Mouse (Mus musculus) hindbrain, postnatal 0 days (tissue): ENCODE measurements around the gene Ccnt1. TPM values are rescaled to one million over a fixed set of nuclear protein-coding genes. Genes with fewer than 3 reads are reported as not detected.
"Not testable (repeated sequence)": the region's sequence is repeated elsewhere in the genome, so short reads cannot be mapped to it uniquely, and the experiment has no call there.

Experiments used
- ATAC-seq: fragments of 200-750 bp; cut with Nextera tagmentation; 2 replicates; pipeline ENCODE4 v1.8.0; 2017; ENCODE audit warnings: mild to moderate bottlenecking, moderate TSS enrichment, moderate library complexity
- DNase-seq: peaks from one replicate; pipeline ENCODE4 v3.0.0-alpha.2; 2015; ENCODE audit warnings: low spot score
- H3K27ac ChIP-seq: fragments of 300-500 bp; sonication (generic); 2 replicates; pipeline ENCODE4 v1.5.1; 2014; ENCODE audit warnings: mild to moderate bottlenecking
- H3K27me3 ChIP-seq: fragments of 300-500 bp; sonication (generic); 2 replicates; pipeline ENCODE4 v1.6.1; 2014; ENCODE audit warnings: low read length, mixed read lengths; ENCODE audit not compliant: insufficient read depth
- H3K36me3 ChIP-seq: fragments of 300-500 bp; sonication (generic); 2 replicates; pipeline ENCODE4 v1.6.1; 2014; ENCODE audit warnings: low read length, mixed read lengths; ENCODE audit not compliant: insufficient read depth
- H3K4me1 ChIP-seq: fragments of 300-500 bp; sonication (generic); 2 replicates; pipeline ENCODE4 v1.6.1; 2014; ENCODE audit warnings: antibody characterized with exemption, low read length, mixed read lengths; ENCODE audit not compliant: insufficient read depth
- H3K4me2 ChIP-seq: fragments of 300-500 bp; sonication (generic); 2 replicates; pipeline ENCODE4 v1.6.1; 2014; ENCODE audit warnings: low read depth, mild to moderate bottlenecking, low read length, moderate library complexity, mixed read lengths
- H3K4me3 ChIP-seq: fragments of 300-500 bp; sonication (generic); 2 replicates; pipeline ENCODE4 v1.5.1; 2014; ENCODE audit warnings: low read length
- H3K9ac ChIP-seq: fragments of 300-500 bp; sonication (generic); replicated peaks from 2 replicates; pipeline ENCODE4 v1.6.1; 2014; ENCODE audit warnings: mild to moderate bottlenecking, low read length, moderate library complexity, mixed read lengths
- H3K9me3 ChIP-seq: fragments of 300-500 bp; sonication (generic); 2 replicates; pipeline ENCODE4 v1.6.1; 2016; ENCODE audit warnings: low read length, mixed read lengths
- CTCF ChIP-seq: IDR thresholded peaks from 2 replicates; pipeline ENCODE4 v1.5.1; 2016; ENCODE audit warnings: antibody characterized with exemption, control low read depth, low read depth
- WGBS: fragments of 180-500 bp; shearing (Covaris S2); extraction: QIAGEN DNeasy Blood & Tissue Kit; methylation state at CpG from one replicate; pipeline ENCODE4 v1.1.7; 2014; 5-methylcytosine and 5-hydroxymethylcytosine counted together
- polyA plus RNA-seq: library from polyadenylated mRNA; unstranded; fragments of >200 nt; fragmentation: Nextera tagmentation; extraction: Ambion mirVana; gene quantifications from 2 replicates; pipeline ENCODE4 v1.2.1, GENCODE M21; 2015
- total RNA-seq: library from RNA; depleted of rRNA; stranded (reverse); fragments of >200 nt; gene quantifications from 2 replicates; pipeline ENCODE4 v1.2.3, GENCODE M21; 2014

Ccnt1 gene
- total and polyA plus RNA-seq, 2 experiments from 2014 or later, result 42.4 to 42.7 TPM

- peaks cover 41% of the 10 kb centered on the region; the same call in 1 of the 2 replicates for H3K36me3 ChIP-seq
- H3K27me3 ChIP-seq, result no peaks in the 10 kb centered on the region
- no peak for ATAC-seq
- H3K27ac ChIP-seq, result no peak overlapping the region
- H3K4me2 ChIP-seq, result no peak overlapping the region
- H3K4me1 ChIP-seq, result no peaks in the 10 kb centered on the region
- no peak overlapping the region for H3K9ac ChIP-seq
- 91% methylated on average over 3 of the region's 3 CpGs for WGBS
- H3K4me3 ChIP-seq, result no peak overlapping the region
- no peaks in the 10 kb centered on the region for H3K9me3 ChIP-seq
- no peak for TF ChIP-seq CTCF
- no peak for DNase-seq
Observed at GRCm38 (mm10) chr15:98521245-98521644, 49.5 kb downstream of the Ccnt1 start.

DNA sequence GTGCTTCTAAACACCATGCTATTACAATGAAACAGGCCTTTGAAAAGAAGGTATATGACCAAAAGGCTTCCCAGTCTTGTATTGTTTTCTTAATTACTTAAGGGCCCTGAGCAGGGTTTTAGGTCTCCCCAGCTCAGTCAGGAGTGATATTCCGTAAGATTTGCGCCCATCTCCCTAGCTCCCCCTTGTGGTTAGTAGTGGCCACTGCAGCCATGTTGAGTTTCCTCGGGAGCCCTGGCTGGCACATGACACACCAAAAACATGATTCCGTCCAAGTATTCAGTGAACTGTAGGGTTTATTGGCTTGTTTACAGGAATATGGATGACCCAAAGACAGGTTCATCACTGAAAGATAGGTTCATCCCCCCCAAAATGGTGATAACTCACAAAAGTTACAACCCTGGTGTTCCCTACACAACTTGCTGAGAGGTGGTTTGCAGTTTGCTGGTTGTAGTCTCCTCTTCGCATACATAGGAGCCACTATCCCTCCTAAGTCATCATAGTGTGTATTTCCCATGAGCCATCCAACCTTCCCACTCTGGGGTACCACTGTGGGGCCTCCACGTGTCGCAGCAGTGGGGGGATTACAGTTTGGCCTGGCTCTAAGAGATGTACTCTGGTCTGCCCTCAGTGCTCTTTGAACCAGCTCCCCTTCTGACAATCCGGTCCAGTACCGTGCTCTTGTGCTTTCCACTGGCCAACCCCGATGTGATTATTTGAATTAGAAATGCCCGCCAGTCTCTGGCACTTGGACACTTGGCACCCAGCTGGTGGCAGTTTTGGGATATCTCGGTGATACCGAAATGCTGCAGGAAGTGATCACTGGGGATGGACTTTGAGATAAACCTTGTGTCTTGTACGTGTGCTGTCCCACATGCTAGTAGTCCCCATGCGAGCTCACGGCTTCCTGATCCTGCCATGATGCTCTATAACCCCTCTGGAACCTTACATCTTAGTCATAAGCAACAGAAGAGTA, 53.1 kb downstream of the Ccnt1 start:
- H3K27ac ChIP-seq, result no peak overlapping the region
- 61% methylated on average over 16 of the region's 16 CpGs for WGBS
- no peaks in the 10 kb centered on the region for H3K9me3 ChIP-seq
- H3K27me3 ChIP-seq, result no peaks in the 10 kb centered on the region
- H3K36me3 ChIP-seq, result peaks cover 25% of the 10 kb centered on the region; the same call in 1 of the 2 replicates
- no peak overlapping the region for H3K4me3 ChIP-seq
- no peak overlapping the region for H3K4me2 ChIP-seq
- ATAC-seq, result no peak
- no peak overlapping the region for H3K9ac ChIP-seq
- DNase-seq, result peak; percentile 56
- TF ChIP-seq CTCF, result peak; percentile 93
- H3K4me1 ChIP-seq, result no peaks in the 10 kb centered on the region

DNA sequence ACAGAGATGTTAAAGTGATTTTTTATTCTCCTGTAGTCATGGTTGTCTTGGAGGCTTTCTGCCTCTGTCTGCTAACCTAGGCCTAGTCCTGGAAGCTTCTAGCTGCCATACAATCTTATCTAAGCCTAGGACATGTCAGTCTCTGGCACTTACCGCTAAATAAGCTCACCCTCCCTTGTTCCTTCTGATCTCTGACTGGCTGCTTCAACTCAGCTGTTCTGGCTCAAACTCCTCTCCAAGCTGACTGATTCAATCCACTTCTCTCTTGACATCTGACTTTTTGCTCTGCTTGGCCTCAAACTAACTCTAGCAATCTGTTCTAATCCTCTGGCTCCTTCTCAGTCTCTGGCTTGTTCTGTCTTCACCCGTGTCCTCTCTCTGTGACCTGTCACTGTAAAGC, 55.9 kb downstream of the Ccnt1 start:
- not testable (repeated sequence) for H3K27me3 ChIP-seq, H3K27ac ChIP-seq, H3K9me3 ChIP-seq, H3K4me1 ChIP-seq, H3K36me3 ChIP-seq, DNase-seq, H3K4me3 ChIP-seq, H3K9ac ChIP-seq, ATAC-seq, H3K4me2 ChIP-seq
- 87% methylated on average over 2 of the region's 2 CpGs for WGBS

GRCm38 (mm10) chr15:98514146-98514545, 56.6 kb downstream of the Ccnt1 start:
- Histone ChIP-seq H3K9ac (no peak overlapping the region), H3K4me2 (no peak overlapping the region), H3K36me3 (peaks cover 5% of the 10 kb centered on the region; the same call in 1 of the 2 replicates), H3K4me1 (no peaks in the 10 kb centered on the region), H3K27ac (no peak overlapping the region), H3K27me3 (no peaks in the 10 kb centered on the region), H3K9me3 (no peaks in the 10 kb centered on the region), H3K4me3 (no peak overlapping the region)
- DNase-seq, result no peak
- TF ChIP-seq CTCF, result no peak
- no peak for ATAC-seq
- 90% methylated on average over 8 of the region's 8 CpGs for WGBS

DNA sequence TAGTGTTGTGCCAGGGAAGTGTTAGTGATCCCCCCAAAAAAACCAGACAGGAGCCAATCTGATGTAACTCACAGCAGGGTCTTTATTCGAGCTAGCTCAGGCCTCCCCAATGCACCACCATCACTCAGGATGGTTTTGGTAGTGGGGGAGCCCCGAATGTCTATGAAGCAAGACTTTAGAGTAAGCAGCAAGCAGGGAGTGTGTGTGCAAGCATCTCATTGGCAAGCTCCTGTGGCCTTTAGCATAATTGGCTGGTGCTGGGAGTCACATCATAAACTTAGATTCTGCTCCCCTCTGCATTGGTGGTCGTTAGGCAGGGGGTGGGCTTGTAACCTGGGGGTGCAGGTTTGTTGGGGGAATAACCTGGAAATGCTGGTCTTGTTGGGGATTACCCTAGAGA, 57.0 kb downstream of the Ccnt1 start:
- H3K9me3 ChIP-seq, H3K4me2 ChIP-seq, H3K27ac ChIP-seq, H3K27me3 ChIP-seq, DNase-seq, H3K9ac ChIP-seq, H3K4me1 ChIP-seq, ATAC-seq, H3K36me3 ChIP-seq, H3K4me3 ChIP-seq: not testable (repeated sequence)
- WGBS, result 61% methylated on average over 3 of the region's 3 CpGs

DNA sequence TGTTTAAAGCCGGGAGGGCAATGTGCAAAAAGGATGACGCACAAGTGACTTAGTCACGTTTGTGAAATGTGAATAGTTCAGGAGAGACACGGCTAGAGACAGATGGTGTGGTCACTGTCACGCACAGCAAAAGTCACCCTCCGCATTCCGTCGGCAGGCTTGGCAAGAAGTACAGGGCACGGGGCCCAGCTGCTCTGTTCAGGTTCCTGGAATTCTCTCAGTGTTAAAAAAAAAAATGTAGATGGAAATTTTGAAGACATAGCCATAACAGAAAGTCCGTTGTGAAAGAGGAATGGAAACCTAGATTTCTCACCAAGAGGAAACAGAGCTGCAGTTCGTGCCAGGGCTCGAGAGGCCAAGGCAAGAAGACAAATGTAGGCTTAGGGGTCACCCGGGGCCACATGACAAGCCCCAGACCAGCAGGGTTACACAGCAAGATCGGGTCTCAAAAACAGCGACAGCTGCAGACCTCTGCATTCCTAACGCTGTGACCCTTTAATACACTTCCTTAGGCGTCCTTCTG, 57.9 kb downstream of the Ccnt1 start:
- Histone ChIP-seq H3K4me1 (no peaks in the 10 kb centered on the region), H3K9ac (no peak overlapping the region), H3K4me3 (no peak overlapping the region), H3K4me2 (no peak overlapping the region), H3K36me3 (0 out of 2 replicates have a peak, but pooled peaks cover 1% of the 10 kb centered on the region), H3K27ac (no peak overlapping the region), H3K9me3 (no peaks in the 10 kb centered on the region), H3K27me3 (no peaks in the 10 kb centered on the region)
- DNase-seq (peak; percentile 22), ATAC-seq (no peak)
- no peak for TF ChIP-seq CTCF
- WGBS, result 36% methylated on average over 17 of the region's 17 CpGs

- H3K9ac ChIP-seq, result no peak overlapping the region
- no peak overlapping the region for H3K4me2 ChIP-seq
- WGBS, result 58% methylated on average over 8 of the region's 8 CpGs
- no peaks in the 10 kb centered on the region for H3K9me3 ChIP-seq
- DNase-seq (no peak), ATAC-seq (no peak)
- TF ChIP-seq CTCF, result no peak
- no peaks in the 10 kb centered on the region for H3K36me3 ChIP-seq
- H3K4me1 ChIP-seq, result no peaks in the 10 kb centered on the region
- no peaks in the 10 kb centered on the region for H3K27me3 ChIP-seq
- H3K27ac ChIP-seq, result no peak overlapping the region
- H3K4me3 ChIP-seq, result no peak overlapping the region
Observed at GRCm38 (mm10) chr15:98512232-98512631, 58.5 kb downstream of the Ccnt1 start.
